Mouse (Mus musculus) testis, postnatal 10 days (tissue): ENCODE data around the gene Draxin.
A peak's percentile ranks its signal among the peaks of the same experiment; 100 is the strongest.
"Not testable (repeated sequence)": the region's sequence is repeated elsewhere in the genome, so short reads cannot be mapped to it uniquely, and the experiment has no call there.

ENCODE experiments used
- DNase-seq: peaks from one replicate; pipeline ENCODE4 v3.0.0; 2021; ENCODE audit warnings: low spot score

Gene Draxin

DNA sequence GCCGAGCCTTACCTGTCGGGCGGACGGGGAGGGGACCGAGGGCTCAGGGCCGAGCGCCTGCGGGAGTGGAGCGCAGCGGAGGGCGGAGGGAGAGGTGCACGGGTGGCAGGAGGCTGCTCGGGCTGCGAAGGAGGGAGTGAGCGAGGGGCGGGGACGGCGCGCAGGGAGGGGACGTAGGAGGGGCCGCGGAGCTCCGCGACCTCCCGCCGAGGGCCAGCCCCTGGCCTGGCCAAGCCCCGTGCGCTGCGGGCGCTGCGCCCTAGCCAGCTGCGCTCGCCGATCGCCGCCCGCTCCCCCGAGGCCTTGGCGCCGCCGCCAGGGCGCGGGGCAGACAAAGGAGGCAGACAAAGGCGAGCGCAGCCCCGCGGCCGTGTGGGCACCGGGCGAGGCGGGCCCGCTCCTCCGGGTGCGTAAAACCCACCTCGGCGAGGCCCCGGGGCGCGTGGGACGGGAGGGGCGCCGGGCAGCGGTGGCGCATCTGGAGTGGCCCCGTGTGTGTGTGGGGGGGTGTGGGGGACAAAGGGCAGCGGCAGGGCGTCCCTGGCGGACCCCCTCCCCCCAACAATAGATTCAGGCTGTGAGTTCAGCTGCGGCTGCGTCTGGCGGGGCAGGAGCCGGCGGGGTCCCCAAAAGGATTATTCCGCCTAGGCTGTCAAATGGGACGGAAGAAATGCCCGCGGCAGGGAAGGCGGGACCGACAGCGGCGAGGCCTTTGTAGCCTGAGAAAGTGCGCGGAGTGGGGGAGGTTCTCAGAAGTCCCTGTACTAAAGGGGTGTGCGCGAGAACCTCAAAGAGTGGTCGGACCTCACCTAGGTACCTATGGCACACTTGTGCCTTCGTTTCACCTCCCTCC is at the start of gene Draxin:
Gene Draxin (minus strand): TSS at position 138 of the 853 bp plus-strand sequence.
- peak; percentile 67 for DNase-seq

DNA sequence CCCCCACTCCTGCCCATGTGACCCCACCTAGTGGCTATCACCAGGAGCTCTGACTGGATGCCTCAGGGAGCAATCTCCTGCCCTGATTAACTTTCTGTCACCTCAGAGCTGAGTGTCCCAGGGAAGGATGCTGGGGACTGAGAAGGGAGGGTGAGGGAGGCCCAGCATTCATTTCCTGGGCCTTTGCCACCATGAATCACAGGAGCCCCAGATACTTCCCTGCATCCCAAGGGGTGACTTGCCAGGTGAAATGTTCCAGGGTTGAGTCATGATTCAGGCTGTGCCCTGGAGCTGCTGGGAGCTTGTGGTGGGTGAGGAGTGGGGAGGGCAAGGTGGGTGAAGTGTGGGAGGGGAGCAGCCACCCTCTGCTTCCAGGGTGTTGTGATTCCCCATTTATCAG is 47.2 kb upstream of the Draxin start:
- DNase-seq: no peak

DNA sequence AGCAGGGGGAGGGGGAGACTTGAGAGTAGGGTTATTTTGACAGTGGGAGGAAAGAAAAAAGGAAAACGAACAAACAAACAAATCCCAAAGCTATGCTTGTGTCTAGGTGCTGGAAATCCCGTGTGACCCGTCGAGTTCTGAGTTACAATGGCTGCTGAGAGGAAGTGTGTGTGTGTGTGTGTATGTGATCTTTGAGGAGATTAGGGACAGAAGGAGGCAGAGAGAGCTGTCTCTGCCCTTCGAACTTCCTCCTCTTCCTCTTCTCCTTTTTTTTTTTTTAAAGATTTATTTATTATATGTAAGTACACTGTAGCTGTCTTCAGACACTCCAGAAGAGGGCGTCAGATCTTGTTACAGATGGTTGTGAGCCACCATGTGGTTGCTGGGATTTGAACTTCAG is 46.1 kb upstream of the Draxin start:
- DNase-seq: not testable (repeated sequence)

DNA sequence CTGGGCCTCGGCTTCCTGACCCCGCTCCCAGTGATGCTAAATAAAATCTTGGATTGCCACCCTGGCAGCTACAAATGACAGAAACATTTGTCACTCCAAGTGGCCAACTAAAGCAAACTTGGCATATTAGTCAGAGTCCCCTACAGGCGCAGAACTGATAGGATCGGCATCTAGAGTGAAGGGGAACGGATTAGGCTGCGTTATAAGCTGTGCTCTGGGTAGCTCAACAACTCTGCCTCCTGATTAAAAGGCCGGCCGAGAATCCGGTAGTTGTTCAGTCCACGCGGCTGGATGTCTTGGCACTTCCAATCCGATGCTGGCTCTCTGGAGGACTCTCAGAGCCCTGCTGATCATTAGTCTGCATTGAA is 44.0 kb upstream of the Draxin start:
- no peak for DNase-seq

DNA sequence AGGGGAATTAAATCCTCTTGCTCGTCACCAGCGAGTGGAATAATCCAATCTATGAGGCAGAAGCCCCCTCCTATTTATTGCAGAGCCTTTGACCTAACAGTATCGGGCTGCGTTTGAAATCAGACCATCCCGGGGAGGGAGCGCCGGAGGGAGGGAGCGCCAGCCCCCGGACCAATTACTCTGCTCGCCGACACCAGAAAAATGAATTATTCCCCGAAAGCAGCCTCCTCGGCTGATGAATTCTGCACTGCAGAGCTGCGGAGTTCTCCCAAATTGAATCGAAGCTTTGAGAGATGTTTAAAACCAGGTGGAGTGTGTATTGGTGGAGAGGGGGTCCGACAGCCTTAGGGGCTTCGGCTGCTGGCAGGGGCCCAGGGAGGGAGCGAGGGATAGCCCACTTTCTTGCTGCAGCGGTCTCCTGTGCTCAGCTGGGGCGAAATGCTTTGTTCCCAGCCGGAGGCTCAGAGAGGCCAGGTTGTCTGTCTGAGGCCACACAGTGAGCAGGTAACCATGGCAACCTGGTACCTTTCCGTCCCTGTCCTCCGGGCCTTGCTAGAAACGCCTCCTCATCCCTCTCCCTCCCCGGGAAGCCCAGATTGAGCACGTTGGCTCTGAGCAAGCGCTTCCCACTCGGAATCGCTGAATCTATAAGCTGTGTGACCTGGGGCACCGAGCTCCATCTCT is 43.5 kb upstream of the Draxin start:
- no peak for DNase-seq

DNA sequence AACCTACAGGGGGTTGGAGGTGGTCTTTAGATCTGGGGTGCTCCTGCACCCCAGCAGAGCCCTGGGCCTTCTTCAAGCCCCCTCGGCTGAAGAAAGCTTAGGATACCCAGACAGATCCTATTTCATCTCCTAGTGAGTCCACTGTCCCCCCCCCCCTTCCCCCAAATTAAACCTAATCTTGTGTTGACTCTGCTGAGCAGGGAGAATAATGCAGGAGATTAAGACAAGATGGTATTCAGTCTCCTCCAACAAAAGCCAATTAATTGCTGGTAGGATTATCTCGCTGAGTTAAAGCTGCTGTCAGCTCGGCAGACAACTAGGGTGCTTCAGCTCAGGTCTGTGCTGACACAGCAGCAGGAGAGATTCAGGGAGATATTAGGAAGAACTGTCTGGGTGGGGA is 40.8 kb upstream of the Draxin start:
- no peak for DNase-seq

DNA sequence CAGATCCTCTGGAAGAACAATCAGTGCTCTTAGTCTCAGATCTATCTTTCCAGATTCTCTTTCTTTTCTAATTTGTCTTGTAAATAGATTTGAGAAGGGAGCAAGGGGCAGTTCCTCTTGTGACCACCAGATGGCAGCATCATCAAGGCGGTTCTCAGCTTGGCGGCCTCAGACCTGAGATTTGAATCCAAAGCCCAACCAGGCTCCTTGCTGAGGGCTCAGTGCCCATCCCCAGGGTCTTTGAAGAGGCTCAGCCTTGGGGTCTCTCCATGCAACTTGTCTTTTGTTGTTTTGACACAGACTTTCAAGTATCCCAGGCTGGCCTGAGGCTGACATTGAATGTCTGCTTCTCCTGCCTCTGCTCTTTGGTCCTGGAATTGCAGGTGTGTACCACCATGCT is 40.3 kb upstream of the Draxin start:
- peak; percentile 74 for DNase-seq

DNA sequence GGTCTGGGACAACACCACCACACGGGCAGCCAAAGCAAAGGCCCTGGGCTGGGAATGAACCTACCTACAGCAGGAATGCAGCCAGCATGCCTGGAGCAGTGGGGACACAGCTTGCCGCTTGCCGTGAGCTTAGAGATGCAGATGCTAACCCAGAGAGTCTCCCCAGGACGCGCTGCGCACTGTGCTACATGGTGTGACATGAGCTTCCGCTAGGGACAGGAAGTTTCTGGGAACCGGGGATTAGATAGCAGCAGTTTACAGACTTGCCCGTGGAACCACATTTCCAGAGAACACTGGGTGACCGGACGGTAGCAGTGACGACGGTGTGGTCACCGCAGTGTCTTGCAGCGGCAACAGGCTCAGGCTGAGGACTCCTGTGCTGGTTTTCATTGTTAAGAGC is 39.1 kb upstream of the Draxin start:
- DNase-seq: no peak

DNA sequence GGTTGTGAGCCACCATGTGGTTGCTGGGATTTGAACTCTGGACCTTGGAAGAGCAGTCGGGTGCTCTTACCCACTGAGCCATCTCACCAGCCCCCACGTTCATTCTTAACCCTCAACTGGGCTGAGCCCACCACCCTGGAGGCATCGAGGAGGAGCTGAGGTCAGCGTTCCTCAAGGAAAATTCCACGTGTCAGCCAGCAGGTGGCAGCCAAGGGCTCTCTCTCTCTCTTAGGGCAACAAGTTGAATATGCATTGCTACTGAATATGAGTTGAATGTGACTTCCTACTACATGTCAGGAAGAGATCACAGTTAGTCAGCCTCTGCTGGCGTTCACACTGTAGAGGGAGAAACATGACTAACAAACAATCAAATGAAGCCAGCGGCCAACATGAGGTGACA is 37.8 kb upstream of the Draxin start:
- peak; percentile 83 for DNase-seq

DNA sequence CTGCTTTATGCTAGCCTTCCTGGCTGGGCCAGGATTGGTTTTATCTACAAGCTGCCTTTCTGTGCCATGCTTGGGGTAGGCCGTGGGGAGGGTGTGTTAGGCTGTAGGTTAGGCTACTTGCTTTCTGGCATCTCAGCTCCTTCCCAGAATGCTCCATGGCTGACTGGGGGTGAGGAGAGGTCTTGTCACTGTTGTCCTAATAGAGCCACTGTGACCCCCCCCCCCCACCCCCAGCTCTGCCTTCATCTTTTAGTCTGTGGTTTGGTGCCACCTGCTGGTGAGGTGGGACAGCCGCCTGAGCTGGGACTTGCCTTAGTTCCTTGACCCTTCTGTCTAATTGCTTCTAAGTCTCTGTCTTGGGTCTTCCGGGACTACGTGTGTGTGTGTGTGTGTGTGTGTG is 36.5 kb upstream of the Draxin start:
- DNase-seq: peak; percentile 87

DNA sequence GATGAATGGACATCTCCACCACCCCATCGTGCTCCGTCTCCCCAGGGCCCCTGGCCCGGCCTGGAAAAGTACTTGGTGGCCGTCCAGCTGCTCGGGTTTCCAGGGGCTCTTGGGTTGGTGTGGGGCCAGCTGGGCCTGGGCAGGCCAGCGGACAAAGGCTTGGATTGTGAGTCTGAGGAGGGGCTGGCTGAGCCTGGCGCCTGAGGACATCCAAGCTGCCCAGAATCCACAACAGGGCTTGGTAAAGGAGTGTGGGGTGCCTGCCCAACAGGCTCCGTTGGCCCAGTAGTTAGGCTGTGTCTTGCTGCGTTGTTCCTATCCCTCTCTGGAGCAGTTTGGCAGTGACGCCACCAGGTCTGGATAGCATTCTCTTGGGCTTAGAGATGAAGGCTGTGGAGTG is 35.9 kb upstream of the Draxin start:
- DNase-seq: no peak

DNA sequence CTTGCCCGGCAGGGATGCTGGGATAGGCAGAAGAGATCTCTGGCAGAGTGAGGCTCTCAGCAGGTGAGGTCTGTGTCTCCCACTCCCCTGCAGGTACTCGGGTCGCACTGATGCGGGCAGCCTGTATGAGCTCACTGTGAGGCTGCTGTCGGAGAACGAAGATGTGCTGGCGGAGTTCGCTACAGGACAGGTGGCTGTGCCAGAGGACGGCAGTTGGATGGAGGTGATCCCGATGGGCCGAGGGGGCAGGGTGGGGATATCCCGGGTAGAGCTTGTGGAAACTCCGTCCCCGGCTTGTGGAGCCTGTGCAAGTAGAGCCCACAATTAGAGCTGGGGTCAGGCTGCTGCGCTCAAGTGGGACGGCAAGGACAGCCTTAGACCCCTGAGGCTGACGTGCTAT is 35.1 kb upstream of the Draxin start:
- no peak for DNase-seq

DNA sequence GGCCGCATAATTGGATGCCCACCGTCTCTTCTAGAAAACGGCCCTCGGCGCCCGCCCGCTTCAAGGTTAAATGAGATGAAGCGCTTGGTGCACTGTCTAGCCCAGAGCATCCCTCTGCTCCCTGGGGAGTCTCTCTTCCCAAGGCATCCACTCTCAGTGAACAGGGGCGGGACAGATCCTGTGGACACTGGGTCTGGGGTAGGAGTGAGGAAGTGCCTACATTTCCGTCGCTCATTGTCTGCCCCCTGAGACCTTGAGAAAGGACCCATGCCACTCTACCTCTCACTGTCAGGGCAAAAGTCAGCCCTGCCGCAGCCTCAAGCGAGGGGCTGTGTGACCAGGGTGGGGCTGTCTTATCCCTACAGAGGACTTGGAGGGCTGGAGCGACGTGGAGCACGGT is 34.0 kb upstream of the Draxin start:
- no peak for DNase-seq

DNA sequence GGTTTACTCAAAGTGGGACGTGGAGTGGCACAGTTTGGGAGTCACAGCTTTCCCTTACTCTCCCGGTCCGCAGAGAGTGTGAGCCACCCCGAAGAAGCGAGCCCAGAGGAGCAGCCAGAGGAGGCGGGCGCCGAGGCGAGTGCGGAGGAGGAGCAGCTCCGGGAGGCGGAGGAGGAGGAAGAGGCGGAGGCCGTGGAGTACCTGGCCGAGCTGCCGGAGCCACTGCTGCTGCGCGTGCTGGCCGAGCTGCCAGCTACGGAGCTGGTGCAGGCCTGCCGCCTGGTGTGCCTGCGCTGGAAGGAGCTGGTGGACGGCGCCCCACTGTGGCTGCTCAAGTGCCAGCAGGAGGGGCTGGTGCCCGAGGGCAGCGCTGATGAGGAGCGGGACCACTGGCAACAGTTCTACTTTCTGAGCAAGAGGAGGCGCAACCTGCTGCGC is 33.5 kb upstream of the Draxin start:
- peak; percentile 84 for DNase-seq

DNA sequence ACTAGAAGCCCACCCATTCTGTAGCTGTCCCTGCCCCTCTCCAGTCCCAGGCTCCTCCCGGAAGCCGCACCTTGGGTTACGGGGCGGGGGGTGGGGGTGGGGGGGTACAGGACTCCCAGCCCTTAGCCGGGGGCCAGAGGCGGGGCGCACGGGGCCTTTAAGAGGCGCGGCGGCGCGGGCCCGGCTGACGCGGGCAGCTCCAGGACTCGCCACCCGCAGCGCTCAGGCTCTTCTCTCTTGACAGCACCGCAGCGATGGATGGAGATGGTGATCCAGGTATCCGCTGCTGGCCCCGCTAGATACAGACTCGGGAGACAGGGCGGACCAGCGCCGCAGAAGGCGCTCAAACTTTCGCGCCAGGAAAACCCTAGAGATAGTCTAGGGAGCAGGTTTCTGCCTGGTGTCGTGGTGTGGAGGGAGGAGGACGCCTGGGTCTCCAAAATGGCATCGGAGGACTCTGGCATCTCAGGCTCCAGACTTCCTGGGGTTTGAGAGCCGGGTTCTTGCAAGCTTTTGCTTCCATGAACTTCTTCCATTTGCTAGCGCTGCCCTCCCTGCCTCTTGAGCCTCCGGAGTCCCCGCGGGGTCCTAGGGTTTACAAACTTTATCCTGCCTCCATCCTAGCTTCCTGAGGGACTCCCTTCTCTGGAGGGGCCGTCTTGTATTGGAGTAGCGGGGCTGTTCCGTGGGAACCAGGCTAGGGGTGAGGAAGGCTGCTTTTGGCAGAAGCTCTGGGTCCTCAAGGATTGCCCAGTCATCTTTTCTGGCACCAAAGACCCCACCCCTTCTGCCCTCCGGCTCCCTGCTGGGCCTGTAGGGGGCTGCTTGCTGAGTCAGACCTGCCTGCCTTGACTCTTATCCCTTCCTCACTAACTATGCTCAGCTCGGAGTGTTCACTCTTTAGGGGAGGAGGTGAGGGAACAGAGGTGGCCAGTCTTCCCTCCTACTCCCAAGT is 30.2 kb upstream of the Draxin start, which contains the start of the genes Fbxo44 and Fbxo2:
Gene Fbxo44 (minus strand): TSS at position 47 of the 955 bp plus-strand sequence.
Gene Fbxo2 (plus strand): TSS at position 186 of the 955 bp plus-strand sequence.
- DNase-seq: no peak

DNA sequence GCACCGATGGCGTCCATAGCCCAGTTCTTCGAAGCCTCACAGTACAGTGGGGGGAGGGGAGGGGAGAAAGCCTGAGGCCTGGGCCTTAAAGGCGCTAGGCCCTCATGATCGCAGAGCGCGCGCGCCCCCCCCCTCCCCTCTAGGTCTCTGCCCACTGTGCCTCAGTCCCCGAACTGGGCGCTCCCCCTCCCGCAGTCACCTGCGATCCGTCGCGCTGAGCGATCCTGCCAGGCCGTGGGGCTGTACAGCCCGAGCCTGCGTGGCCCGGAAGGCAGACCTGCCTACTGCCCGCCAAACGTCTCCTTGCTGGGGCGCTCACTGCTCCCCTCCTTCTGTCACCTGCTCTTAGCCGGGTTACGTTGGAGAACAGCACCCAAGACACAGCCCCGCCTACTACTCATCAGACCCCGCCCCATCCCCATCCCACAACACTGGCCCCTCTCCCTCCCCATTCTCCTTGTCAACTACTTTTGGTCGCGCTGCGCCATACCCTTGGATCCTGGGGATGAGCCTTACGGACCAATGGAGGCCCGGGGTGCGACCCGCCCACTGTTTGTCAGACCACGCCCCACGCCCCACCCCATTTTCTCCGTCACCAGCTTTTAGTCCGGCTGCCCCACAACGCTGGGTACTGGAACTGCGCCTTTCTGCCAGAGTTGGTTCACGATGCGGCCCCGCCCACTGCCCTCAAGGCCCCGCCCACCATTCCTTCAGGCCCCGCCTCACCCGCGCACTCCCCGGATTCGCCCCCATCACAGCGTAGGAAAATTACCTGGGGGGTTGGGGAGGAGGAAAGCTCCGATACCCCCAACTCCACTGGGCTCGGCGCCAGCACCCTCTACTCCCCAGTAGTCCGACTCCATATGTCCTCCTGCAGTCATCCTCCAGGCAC is 29.3 kb upstream of the Draxin start:
- DNase-seq: peak; percentile 95

DNA sequence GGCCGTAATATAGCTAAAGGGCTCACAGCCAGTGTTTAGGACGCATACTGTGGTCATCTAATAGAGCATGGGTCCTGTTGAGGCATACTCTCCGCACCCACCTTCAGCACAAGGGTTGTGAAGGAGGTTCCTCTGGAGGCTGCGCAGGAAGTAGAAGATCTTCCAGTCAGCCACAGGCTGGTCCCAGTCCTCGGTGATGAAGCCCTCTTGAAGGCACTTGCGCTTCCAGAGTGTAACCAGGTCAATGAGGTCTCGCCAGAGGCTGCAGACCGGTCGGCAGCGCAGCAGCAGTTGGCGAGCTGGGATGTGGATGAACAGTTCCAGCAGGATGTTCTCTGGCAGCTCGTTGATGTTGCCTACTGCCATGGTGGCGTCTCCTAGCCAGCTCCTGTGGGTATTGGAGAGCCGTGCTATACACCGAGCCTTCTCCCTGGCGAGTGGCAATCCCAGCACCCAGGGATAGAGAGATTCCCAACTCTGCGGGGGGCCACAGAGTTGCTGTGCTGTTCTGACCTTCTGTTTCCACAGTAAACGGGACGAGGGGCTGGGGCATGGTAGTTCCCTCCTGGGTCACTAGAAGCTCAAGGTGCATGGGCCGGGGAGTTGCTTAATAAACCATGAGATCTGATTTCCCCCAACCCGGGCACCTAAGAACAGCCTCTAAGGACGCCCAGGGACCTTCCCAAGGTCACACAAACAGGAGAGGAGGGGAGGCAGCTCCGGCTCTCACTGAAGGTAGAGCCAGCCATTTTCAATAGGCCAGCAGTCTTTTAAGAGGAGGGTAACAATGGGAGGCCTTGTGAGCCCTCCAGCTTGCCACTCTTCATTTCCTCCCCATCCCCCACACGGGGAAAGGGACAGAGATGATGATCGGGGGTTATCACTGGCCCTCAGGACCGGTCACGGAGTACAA is 28.2 kb upstream of the Draxin start:
- DNase-seq: no peak

DNA sequence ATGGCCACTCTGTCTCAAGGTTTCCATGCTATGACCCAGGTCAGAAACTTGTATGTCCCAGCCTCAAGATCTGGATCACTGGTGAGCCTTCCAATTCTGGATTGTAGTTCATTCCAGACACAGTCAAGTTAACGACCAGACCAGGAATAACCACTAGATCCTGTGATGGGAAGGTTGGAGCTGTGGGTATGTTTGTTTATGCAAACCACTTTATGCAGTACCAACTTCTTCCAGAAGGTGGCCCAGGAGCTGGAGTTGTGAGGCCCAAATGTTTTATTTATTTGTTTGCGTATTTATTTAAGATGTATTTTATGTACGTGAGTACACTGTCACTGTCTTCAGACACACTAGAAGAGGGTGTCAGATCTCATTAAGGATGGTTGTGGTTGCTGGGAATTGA is 24.5 kb upstream of the Draxin start:
- DNase-seq: no peak

DNA sequence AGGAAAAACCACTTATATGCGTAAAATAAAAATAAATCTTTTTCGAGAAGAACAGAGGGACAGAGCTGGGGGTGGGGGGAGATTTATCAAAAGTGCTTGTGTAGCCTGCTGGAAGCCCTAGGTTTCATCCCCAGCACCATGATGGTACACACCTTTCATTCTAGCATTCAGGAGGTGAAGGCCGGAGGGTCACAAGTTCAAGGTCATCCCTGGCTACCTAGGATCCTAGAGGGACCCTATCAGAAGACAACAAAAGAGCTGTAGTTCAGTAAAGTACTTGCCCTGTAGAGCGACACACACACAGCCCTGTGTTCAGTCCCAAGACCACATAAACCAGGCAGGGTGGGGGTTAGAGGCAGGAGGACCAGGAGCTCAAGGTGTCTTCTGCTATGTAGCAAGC is 23.5 kb upstream of the Draxin start:
- no peak for DNase-seq

DNA sequence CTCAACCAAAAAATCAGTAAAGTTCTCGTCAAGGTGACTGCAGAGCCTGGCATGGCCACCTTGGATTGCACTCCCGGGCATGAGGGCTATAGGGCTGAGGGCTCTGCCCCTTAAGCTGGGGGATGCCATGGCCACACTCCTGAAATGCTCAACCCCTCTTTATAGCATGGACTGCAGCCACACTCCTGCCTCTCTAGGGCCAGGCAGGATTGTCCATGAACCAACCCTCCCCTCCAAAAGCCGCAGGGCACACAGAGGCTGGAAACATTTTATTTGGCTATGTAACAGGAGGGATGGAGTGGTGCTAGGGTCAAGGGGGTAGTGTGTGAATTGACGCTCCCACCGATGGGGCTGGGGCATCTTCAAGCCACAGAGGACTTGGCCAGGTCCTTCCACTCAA is 22.0 kb upstream of the Draxin start:
- no peak for DNase-seq
